Mouse (Mus musculus) embryonic fibroblast, embryonic 13.5 days (primary cell): Measurements from ENCODE around the gene Nup98.

Experiments used
- CTCF ChIP-seq: IDR thresholded peaks from 2 replicates; pipeline ENCODE4 v1.5.1; 2011; ENCODE audit warnings: mild to moderate bottlenecking, control low read depth, low read length, moderate library complexity, borderline replicate concordance; ENCODE audit not compliant: insufficient read depth
- POLR2A ChIP-seq: IDR thresholded peaks from 2 replicates; pipeline ENCODE4 v1.6.1; 2011; ENCODE audit warnings: low read depth, mild to moderate bottlenecking, control low read depth, low read length, moderate library complexity

GRCm38 (mm10) chr7:102223883-102224738 lies 14.1 kb upstream of the Nup98 start:
- TF ChIP-seq CTCF: no peak
- TF ChIP-seq POLR2A: no peak
